33 mouse cellular contexts compared by ENCODE assay signal in the genomic region with DNA sequence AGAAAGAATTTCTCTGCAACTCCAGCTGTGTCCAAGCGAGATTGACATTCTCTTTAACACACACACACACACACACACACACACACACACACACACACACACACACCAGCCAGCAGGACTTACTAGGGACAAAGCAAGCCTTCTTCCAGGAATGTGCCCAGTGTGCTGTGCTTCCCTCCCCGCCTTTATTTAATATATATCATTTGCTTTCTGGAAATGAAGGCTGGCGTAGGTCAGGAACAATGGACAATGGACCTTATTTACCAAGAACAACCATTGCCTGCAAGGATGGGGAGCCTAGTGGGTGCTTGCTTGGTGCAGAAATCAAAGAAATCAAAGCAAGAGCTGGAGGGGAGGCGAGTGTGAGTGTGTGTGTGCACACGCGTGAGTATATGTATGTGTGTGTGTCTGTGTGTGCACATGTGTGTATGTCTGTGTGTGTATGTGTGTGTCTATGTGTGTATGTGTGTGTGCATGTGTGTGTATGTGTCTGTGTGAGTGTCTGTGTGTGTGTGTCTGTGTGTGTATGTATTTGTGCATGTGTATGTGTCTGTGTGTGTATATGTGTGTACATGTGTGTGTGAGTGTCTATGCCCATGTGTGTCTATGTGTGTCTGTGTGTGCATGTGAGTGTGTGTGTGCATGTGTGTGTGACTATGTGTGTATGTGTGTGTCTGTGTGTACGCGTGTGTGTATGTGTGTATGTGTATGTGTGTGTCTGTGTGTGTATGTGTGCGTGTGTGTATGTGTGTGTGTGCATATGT. TPM values are rescaled to one million over a fixed set of nuclear protein-coding genes. Genes with fewer than 3 reads are reported as not detected.
"Had no signal": no experiment of that assay in that cellular context is flagged by ENCODE, and none has a peak within 500 bp of the region (broad histone marks: within the 10 kb centered on the region; RNA-seq: fewer than 3 reads in every experiment).

No protein-coding gene starts in this region.

- H3K9me3 ChIP-seq: limb, embryonic 15.5 days; midbrain, embryonic 12.5 days; neural tube, embryonic 13.5 days had no signal

- H3K27ac ChIP-seq: kidney, postnatal 0 days; layer of hippocampus, adult 2 months; limb, embryonic 15.5 days; liver, embryonic 14.5 days; macrophage; midbrain, embryonic 12.5 days; neural tube, embryonic 13.5 days had no signal

- H3K9ac ChIP-seq: limb, embryonic 15.5 days; liver, embryonic 14.5 days; liver, postnatal 0 days; lung, embryonic 14.5 days; midbrain, embryonic 12.5 days; neural tube, embryonic 13.5 days had no signal

- ATAC-seq: inflammation-experienced regulatory T-cells, adult 6 months; intestine, embryonic 16.5 days; liver, postnatal 0 days; lung, postnatal 0 days; midbrain, embryonic 16.5 days had no signal

- H3K4me3 ChIP-seq: layer of hippocampus, adult 2 months; limb, embryonic 15.5 days; midbrain, embryonic 12.5 days; myocyte; neural tube, embryonic 13.5 days had no signal

- H3K36me3 ChIP-seq: limb, embryonic 15.5 days; midbrain, embryonic 12.5 days; neural tube, embryonic 13.5 days had no signal

- H3K4me2 ChIP-seq: limb, embryonic 15.5 days; liver, embryonic 11.5 days; lung, embryonic 14.5 days; midbrain, embryonic 12.5 days; neural tube, embryonic 13.5 days had no signal

- H3K4me1 ChIP-seq: limb, embryonic 15.5 days; midbrain, embryonic 12.5 days; neural tube, embryonic 13.5 days had no signal

- H3K27me3 ChIP-seq: limb, embryonic 15.5 days; midbrain, embryonic 12.5 days had no signal

- DNase-seq: kidney, adult 2 months; kidney, postnatal 25 days; layer of hippocampus, adult 9-11 months; liver, postnatal 0 days; lung, embryonic 14.5 days; right cerebral cortex, adult 18-20 months; right cerebral cortex, postnatal 14 days; spleen, adult 18-20 months; thymus, adult 2 months; thymus, postnatal 25 days had no signal

RNA-seq across cellular contexts. Expression of gene Rdh8, which starts 19.1 kb away (rescaled TPM):
- total RNA-seq: layer of hippocampus, adult 2 months; layer of hippocampus, postnatal 25 days; left cerebral cortex, adult 18-20 months; left cerebral cortex, postnatal 25 days; megakaryocyte-erythroid progenitor cell, adult 5-6 weeks; monocyte, adult 5-6 weeks; neutrophil, adult 5-6 weeks had no signal
- polyA plus RNA-seq: inflammation-experienced regulatory T-cells, adult 6 months; intestine, embryonic 16.5 days; kidney, adult 2 months; kidney, embryonic 14.5 days; kidney, postnatal 0 days; large intestine, adult 2 months; limb, embryonic 11.5 days; limb, embryonic 15.5 days; liver, embryonic 11.5 days; liver, embryonic 14.5 days; liver, postnatal 0 days; lung, embryonic 14.5 days; lung, postnatal 0 days; macrophage; midbrain, embryonic 12.5 days; midbrain, embryonic 16.5 days; myocyte; neural tube, embryonic 13.5 days; stomach, embryonic 16.5 days; thymus, adult 2 months had no signal

RNA-seq across cellular contexts. Expression of gene Col5a3, which starts 22.5 kb away (rescaled TPM):
- total RNA-seq: megakaryocyte-erythroid progenitor cell, adult 5-6 weeks; monocyte, adult 5-6 weeks had no signal
- polyA plus RNA-seq: inflammation-experienced regulatory T-cells, adult 6 months; macrophage had no signal
